Mouse (Mus musculus) right cerebral cortex, postnatal 14 days (tissue): Measurements from ENCODE around the gene Mdm2.
"Not testable (repeated sequence)": the region's sequence is repeated elsewhere in the genome, so short reads cannot be mapped to it uniquely, and the experiment has no call there.

Experiments
- DNase-seq: peaks from one replicate; pipeline ENCODE4 v3.0.0; 2022

Mdm2 gene

DNA sequence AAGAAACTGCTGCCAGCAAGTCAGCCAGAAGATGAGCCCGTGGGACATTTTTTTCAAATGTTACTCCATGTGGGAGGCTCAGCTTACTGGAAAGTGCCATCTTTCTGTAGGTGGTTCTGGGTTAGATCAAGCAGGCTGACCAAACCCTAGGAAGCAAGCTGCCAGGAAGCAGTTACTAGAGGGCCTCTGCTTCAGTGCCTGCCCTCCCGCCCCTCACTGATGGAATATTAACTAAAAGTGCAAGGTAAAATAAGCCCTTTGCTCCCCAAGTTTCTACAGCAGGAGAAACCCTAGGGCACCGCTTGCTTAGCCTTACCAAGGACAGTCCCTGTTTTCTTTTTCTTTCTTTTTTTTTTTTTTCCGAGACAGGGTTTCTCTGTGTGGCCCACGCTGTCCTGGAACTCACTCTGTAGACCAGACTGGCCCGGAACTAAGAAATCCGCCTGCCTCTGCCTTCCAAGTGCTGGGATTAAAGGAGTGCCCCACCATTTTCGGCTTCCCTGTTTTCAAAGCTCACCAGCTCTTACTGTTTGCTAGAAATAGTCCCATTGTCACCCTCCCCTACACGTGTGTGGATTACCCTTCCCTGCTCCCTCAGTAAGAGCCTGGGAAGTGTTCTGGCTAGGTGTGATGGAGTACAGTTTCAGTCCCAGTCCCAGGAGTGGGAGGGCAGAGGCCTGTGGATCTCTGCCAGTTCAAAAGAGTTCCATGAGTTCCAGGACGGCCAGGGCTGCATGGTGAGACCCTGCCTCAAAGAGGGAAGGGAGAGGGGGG is 37.9 kb upstream of the Mdm2 start:
- DNase-seq = no peak

DNA sequence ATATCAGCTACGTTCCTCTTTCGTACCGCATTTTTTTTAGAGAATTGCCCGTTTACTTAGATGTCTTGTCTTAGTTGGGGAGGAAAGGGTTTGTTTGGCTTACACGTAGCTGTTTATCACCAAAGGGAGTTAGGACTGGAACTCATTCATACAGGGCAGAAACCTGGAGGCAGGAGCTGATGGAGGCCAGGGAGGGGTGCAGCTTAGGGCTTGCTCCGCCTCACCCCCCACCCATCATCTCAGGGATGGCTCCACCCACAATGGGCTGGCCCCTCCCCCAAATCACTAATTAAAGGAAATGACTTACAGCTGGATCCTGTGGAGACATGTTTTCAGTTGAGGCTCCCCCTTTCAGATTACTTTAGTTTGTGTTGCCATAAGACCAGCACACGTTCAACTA is 37.2 kb upstream of the Mdm2 start:
- DNase-seq = no peak

DNA sequence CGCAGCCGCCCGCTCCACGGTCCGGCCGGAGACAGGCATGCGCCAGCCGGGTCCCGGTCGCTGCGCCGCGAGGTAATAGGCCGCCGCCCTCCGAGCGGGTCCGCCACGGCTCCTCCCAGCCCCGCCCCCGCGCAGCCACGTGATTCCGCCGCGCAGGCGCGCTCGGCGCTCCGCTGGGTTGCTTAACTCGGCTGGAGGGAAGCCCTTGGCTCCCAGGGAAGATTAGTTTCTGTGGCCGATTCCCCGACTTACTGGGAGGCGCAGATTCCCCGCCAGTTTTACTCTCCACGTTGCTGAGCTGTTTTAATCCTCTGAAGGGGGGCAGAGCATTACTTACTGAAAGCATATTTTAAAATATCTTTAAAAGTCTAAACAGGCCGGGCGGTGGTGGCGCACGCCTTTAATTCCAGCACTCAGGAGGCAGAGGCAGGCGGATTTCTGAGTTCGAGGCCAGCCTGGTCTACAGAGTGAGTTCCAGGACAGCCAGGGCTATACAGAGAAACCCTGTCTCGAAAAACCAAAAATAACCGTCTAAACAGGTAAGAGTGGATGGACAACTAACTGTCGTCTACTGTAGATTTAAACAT is 35.8 kb upstream of the Mdm2 start, which contains the start of gene Slc35e3:
Slc35e3 (minus strand) TSS at position 69 of the 587 bp plus-strand sequence.
- DNase-seq = peak; percentile 96

DNA sequence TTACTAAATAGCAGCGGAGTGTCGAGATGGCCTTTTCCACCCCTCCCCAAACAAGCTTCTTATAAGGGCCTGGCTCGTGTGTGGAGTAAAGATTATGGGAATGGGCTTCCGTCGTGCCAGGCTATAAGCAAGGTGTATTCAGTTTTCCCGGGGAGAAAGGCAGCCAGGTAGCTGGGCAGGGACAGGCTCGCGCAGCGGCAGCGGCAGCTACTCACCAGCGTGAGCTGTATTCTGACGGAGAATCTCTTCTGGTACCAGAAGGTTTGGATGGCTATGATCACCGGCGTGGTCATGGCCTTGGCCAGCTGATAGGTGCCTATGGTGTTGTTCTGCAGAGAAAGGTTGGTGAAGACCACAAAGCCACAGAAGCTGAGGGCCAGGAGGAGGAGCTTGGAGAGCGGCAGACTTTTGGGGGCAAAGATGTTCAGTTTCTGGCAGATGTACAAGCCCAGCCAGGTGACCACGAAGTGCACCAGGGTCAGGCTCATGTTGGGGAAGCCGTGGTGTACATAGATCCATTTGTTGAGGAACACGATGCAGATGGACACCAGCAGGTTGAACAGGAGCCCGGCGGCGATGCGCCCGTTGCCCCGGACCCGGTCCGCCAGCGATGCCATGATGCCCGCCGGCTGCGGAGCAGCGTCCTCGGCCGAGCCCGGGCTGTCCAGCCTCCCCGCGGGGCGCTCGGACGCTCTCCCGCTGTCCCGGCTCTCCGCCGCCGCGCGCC is 35.2 kb upstream of the Mdm2 start:
- not testable (repeated sequence) for DNase-seq

DNA sequence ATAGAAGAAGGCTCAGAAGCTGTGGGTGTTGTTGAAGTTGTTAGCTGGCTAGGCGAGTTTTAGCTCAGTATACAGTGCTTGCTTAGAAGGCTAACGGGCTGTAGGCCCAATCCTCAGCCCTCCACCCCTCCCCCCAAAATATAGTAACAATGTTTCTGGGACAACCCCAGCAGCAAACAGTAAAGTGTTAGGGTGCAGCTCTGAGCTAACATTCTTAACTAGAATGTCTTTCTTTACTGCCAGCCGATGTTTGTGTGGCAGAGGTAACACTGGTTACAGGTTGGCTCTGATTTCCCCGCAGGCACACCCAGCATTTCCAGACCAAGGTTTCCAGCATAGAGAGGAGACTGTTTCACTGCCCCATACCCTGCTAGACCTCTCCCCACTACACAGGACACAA is 33.4 kb upstream of the Mdm2 start:
- no peak for DNase-seq

DNA sequence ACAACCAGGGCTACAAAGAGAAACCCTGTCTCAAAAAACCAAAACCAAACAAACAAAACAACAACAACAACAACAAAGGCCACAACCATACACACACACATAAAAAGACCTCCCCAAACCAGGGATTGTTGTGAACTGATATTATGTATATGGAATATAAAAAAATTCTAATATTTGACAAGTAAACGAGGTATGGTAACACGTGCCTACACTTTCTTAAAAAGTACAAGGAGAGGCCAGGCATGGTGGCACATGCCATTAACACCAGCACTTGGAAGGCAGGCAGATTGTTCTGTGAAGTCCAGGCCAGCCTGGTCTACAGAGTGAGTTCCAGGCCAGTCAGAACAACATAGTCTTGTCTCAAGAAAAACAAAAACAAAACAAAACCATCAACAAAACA is 32.6 kb upstream of the Mdm2 start:
- no peak for DNase-seq

DNA sequence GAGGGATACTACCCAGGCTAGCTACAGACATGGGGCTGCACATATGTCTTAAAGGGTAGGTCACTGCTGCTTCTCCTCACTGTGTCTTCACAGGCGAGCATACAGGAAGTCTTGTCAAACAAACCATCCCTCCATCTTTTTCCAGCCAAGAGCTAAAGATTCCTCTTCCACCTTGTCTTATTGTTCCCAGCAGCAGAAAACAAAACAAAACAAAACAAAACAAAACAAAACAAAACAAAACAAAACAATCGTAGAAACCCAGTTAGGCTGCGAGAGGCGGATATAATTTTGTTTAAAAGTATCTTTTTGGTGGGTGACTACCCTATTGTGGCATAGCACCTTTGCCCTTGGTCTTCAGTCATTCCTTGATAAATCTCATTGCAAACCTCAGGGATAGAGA is 32.1 kb upstream of the Mdm2 start:
- no peak for DNase-seq

DNA sequence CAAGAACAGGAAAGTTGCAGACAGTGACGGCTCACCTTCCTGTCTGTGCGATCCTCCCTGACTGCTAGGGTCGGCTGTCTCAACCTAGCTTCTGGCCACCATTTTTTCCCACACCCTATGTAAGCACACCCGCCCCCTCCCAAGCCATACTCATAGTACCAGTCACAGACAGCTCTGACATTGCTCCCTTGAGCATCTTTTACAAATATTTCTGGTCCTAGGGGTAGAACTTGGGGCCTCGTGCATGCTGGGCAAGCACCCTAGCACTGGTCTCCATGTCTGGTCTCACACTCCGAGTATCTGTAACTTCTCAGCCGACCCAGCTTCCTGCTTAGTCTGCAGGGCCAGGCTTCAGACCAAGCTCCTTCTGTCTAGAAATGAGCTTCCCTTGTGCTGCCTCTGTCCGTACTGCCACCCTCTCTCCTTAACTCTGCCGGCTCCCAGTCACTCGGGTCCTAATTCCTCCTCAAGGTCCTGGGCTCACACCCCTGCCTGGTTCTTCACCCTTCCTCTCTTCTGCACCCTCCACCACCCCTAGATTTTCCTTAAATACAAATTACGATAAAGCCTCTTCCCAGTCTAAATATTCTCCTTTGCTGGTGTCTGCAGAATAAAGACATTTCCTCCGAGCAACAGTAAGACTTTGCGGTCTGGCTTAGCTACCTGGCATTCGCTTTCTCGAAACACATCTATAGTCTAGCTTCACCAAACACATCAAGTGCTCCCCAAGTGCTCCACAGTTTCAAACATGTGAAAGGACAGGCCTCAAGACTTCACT is 31.3 kb upstream of the Mdm2 start:
- DNase-seq = no peak

DNA sequence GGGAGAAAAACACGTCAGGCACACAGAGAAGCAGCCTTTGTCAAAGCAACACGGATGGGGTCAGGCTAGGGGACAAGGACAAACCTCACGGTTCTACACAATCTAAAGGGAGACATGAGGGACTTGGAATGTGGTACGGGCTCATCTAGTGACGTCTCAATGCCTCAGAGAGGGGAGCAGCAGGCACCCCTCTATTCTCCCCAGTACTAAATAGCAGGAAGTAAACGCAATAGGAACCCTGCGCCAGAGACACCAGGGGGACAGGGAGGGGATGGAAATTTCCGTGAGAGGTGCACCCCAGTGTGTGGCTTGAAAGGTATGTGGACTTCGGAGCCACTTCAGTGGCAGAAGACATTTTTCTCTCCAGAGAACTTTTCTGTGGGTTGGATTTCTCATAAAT is 30.4 kb upstream of the Mdm2 start:
- DNase-seq = no peak

DNA sequence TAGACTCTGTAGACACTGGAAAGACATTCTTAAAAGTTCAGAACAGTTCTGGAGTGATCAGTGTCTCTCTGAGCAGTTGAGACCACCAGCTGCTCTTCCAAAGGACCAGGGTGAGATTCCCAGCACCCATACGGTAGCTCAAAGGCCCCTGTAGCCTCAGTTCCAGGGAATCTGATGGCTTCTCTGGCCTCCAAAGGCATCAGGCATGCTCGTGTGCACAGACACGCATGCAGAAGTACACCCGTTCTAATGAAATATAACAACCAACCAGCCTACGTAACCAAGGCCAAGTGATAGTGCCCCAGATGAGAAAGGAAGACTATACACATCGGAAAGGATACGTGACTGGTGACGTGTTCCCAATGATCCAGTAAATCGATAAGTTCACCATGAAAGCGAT is 29.6 kb upstream of the Mdm2 start:
- no peak for DNase-seq

DNA sequence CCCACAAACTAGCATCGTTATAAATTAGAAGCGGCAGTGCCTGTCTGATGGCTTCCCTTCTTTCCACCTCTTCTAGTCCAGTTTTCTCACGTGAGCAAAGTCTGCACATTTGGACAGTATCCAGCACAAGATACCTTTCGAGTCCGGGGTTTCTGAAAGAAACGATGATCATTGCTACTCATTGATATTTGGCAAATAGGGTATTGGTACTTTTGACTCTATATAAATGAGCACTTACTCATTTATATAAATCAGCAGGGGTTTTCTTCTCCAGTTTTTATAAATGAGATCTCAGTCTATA is 29.0 kb upstream of the Mdm2 start:
- DNase-seq = no peak

DNA sequence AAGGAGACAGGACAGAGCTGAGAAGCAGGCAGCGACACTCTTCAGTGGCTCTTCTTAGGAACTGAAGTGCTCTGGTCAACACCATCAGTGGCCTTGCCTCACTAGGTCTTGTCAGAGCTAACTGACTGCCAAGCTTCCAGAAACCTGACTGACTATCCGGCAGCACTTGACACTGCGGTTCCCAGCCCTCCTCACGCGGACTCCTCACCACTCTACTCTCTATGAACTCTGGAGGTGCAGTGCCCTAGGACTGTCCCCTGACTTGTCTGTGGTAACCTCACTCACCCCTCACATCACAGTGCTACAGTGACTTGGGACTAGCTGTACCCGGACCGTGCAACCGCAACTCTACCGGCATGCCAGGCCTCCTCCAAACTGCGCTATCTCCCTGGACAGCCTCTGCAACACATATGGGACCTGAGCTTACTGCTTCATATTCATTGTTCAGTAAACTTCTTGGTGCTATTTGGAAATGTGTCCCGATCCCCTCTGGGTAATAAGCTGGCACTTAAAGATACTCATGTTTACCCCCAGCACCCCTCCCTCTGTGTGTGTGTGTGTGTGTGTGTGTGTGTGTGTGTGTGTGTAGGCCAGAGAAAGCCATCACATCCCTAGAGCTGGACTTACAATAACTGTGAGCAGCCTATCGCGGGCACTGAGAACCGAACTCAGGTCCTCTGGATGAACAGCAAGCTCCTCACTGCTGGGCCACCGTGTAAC is 28.5 kb upstream of the Mdm2 start:
- DNase-seq = no peak

DNA sequence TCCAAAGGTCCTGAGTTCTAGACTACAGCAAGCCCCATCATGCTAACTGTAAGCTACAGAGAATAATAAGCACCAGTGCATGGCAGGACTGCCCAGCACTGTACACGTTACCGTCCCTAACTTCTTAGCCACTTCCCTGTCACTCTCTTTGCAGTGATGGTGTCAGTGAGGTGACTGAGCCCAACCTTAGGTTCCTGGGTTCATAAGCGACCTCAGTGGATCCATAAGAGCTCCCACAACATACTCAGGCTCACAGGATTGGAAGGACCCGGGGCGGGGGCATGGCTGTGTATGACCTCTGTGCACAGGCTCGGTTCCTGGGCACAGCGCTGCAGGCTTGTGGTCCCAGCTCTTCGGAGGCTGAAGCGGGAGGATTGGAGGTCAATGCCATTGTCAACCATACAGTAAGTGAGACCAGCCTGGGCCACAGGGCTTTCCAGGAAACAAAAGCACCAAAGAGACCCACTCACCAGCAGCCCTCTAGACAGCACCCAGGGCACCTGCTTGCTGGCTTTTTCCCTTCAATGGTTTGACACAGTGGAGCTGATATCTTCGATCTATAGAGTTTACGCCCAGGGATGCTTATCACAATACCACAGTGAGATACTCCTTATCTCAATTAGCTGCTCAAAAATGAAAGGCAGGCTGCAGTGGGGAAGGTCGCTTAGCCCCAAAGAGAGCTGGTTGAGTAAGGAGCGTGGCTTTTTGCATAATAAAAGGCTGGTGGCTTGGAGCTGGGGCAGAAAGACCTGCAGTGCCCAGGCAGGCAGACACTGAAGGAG is 27.8 kb upstream of the Mdm2 start:
- no peak for DNase-seq

DNA sequence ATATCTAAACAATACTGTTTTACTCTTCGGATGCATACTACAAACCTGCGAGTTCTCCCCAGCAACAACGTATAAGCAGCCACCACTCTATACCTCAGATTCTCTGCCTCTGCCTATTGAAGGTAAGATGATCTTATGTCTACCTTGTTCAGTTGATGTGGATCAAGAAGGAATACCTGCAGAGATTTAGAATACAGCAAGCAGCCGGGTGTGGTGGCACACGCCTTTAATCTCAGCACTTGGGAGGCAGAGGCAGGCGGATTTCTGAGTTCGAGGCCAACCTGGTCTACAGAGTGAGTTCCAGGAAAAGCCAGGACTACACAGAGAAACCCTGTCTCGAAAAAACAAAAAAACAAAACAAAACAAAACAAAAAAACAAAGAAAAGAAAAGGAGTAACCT is 26.9 kb upstream of the Mdm2 start:
- not testable (repeated sequence) for DNase-seq

DNA sequence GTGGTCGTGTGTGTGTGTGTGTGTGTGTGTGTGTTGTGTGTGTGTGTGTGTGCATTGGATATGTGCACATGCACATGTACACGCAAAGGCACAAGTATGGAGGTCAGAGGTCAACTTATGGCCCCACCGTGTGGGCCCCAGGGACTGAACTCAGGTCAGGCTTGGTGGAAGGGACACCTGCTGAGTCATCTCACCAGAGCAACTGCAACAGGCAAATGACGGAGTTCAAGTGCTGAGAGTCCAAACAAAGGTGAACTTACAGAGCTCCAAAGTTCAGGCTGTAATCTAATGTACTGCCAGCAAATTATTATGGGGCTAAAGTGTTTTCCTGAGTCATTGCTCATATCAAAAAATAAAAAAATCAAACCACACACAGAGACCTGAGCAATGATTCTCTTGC is 26.5 kb upstream of the Mdm2 start:
- no peak for DNase-seq

DNA sequence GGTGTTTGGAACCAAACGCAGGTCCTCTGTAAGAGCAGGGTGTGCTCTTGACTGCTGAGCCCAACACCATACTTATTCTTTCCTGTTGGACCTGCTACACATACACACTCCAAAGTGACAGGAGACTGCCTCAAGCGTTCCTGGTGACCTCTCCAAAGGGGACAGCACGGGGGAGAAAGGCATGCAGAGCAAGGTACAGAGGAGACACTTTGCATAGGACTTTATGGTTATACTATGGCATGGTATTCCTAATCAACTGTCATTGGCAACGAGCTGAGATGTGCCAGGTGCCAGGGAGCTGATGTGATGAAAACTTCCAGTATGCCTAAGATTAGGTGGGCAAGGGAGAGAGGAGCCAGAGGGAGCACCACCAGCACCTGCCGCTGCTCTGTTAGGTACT is 26.0 kb upstream of the Mdm2 start:
- no peak for DNase-seq

DNA sequence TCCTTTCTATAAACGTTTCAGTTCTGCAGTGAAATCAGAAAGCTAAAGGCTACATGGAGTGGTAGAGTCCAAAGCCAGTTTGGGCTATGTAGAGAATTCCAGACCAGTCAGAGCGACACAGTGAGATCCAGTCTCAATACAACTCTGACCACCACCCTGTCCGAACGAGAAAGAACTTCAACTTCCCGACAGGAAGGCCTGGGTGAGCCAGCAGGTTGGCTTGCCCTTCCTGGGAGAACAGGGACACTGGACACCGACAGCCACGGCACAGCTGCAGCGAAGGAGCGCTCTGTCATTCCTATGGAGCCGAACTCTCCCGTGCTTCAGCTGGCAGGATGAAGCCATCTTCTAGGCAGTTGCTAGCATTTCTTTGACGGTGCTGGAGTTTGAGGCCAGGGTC is 24.8 kb upstream of the Mdm2 start:
- DNase-seq = not testable (repeated sequence)

DNA sequence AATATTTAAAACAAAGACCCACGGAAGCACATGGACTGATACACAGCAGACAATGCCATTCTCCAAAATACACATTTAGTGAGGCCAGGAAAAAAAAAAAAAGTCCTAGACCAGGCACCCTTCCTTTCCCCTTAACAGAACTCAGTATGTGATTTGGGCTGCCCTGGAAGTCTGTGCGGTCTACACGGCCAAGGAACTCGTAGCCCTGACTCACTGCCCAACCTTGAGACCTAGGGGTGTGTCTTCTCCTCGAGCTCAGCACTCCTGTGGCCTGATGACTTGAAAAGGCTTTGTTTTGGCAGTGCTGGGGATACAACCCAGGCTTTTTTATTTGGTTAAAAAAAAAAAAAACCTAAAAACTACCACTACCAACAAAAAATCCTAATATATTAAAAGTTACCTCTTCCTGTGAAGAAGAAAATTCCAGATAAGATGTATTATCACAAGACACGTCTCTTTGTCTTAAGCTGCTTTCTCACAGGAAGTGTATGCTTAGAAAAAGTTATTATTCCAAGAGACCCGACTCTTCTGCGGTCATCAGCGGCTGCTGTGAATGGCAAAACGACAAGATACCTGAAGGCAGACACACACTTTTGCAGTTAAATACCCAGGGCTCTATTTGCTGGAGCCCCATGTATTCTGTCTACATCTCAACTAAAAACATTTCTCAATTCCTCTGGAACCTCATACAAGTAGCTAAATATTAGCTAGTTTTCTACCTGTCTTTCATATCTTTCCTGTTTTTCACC is 23.7 kb upstream of the Mdm2 start:
- not testable (repeated sequence) for DNase-seq

DNA sequence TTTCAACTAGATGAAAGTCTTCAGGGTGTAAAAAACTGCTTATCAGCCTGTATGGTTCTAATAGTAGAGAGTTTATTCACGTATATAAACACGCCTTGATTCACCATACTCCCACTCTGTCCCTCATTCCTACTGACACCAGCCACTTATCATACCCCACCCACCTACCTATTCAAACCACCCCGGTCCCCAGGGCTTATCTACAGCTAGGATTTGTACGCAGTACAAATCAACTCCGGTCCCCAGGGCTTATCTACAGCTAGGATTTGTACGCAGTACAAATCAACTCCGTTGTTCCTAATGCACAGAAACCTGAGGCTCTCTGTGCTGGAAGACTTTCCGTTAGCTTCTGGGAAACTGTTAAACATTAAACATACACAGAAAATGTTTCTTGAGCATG is 23.1 kb upstream of the Mdm2 start:
- DNase-seq = not testable (repeated sequence)

DNA sequence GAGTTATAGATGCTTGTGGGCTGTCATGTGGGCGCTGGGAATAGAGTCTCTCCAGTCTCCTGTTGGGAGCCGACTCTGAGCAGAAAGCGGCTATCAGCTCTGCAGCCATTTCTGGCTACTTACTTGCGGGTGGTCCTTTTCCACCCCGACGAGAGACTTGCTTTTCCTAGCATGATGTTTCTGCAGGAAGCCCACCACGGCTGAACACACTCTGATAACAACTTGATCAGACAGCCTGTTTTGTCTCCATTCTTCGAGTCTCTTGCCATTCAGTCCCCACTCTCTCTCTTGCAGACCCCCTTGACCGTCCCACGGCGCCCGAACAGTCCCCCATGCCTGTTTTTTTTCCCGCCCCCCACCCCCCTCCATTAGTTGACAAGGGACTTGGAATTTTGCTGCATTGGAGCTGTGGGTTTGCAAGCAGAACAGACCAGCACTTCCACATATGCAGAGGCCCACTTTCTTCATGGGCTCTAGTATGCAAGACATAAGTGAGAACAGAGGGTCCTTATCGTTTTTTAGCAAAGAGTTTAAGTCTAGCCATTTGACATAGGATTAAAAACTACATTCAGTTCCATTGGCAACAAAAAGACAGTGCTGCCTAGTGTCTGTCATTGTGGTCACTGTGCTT is 22.5 kb upstream of the Mdm2 start:
- no peak for DNase-seq

DNA sequence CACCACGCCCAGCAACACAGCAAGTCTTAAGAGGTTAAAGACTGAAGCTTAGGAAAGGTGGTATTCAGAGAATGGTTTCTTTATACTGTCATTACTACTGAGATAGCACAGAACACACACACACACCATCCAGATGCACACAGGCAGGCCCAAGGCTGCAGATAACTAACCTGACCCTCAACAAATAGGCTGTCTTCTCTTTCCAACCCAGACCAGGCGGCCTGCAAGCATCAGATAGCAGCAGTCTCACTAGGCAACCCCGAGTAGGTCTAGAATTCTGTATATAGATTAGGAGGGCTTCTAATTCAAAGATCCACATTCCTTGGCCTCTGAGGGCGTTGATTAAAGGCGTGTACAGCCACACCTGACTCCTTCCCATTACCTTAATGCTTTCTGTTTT is 21.6 kb upstream of the Mdm2 start:
- no peak for DNase-seq
